Mouse (Mus musculus) common myeloid progenitor, adult 5-6 weeks (primary cell): ENCODE results near the gene Cnnm4. TPM values are rescaled to one million over a fixed set of nuclear protein-coding genes. Genes with fewer than 3 reads are reported as not detected.

Experiments used
- ATAC-seq: replicated peaks from 2 replicates; pipeline ENCODE4 v1.8.0; 2016; ENCODE audit warnings: low read depth, mild to moderate bottlenecking, moderate TSS enrichment, inconsistent platforms; ENCODE audit not compliant: poor library complexity, severe bottlenecking
- total RNA-seq: library from RNA; stranded (forward); fragments of 200-1000, 187-1606 nt; gene quantifications from 2 replicates; pipeline ENCODE4 v1.2.3, GENCODE M21; 2017

Cnnm4 gene
- total RNA-seq, 1 experiment from 2014 or later: 6.5 TPM

GRCm38 (mm10) chr1:36556553-36557456, 85.4 kb downstream of the Cnnm4 start:
- peak; percentile 56 for ATAC-seq

GRCm38 (mm10) chr1:36557457-36558011, 86.1 kb downstream of the Cnnm4 start:
- ATAC-seq: peak; percentile 9

Other genes starting within 250 kb of the Cnnm4 start
- gene Uggt1, start 226.9 kb upstream of the Cnnm4 start, total RNA-seq: 73.2 and 82.4 TPM in 2 replicates
- 20.1 and 22.6 TPM in 2 replicates for gene Neurl3, start 196.9 kb upstream of the Cnnm4 start, total RNA-seq
- gene Arid5a, start 163.9 kb upstream of the Cnnm4 start, total RNA-seq: 14.2 and 23.1 TPM in 2 replicates
- 25.7 and 47.6 TPM in 2 replicates for gene Kansl3, start 102.4 kb upstream of the Cnnm4 start, total RNA-seq
- not detected in 2 replicates for gene Fer1l5, start 99.3 kb upstream of the Cnnm4 start, total RNA-seq
- gene Lman2l, start 26.3 kb upstream of the Cnnm4 start, total RNA-seq: 6.2 and 7.3 TPM in 2 replicates
- 5.5 and 15.5 TPM in 2 replicates for gene Cnnm3, start 40.2 kb downstream of the Cnnm4 start, total RNA-seq
- gene Ankrd23, start 65.3 kb downstream of the Cnnm4 start, total RNA-seq: 4.9 and 9.1 TPM in 2 replicates
- gene Gm42417, start 67.8 kb downstream of the Cnnm4 start, total RNA-seq: not detected in 2 replicates
- 1.1 and 9.0 TPM in 2 replicates for gene Ankrd39, start 75.8 kb downstream of the Cnnm4 start, total RNA-seq
- gene Sema4c, start 86.7 kb downstream of the Cnnm4 start, total RNA-seq: 2.4 and 2.6 TPM in 2 replicates
- gene Fam178b, start 211.6 kb downstream of the Cnnm4 start, total RNA-seq: 0.87 TPM in 1 of 2 replicates, not detected in the other
- 326 and 756 TPM in 2 replicates for gene Cox5b, start 219.8 kb downstream of the Cnnm4 start, total RNA-seq
- gene 4933424G06Rik, start 238.5 kb downstream of the Cnnm4 start, total RNA-seq: not detected in 2 replicates
- 40.1 and 42.2 TPM in 2 replicates for gene Actr1b, start 242.8 kb downstream of the Cnnm4 start, total RNA-seq